Mouse (Mus musculus) liver, embryonic 13.5 days (tissue): ENCODE results near the gene Efcab14. TPM values are rescaled to one million over a fixed set of nuclear protein-coding genes. Genes with fewer than 3 reads are reported as not detected.
A peak's percentile ranks its signal among the peaks of the same experiment; 100 is the strongest.

Source experiments
- ATAC-seq: fragments of 200-750 bp; cut with Nextera tagmentation; 2 replicates; pipeline ENCODE4 v1.8.0; 2017; ENCODE audit warnings: low read depth, mild to moderate bottlenecking, moderate number of reproducible peaks, moderate library complexity
- DNase-seq: peaks from one replicate; pipeline ENCODE4 v3.0.0; 2022
- H3K27ac ChIP-seq: fragments of 300-500 bp; sonication (generic); 2 replicates; pipeline ENCODE4 v1.5.1; 2015; ENCODE audit warnings: moderate library complexity, mild to moderate bottlenecking, inconsistent platforms
- H3K27me3 ChIP-seq: fragments of 300-500 bp; sonication (generic); 2 replicates; pipeline ENCODE4 v1.6.1; 2015; ENCODE audit warnings: mild to moderate bottlenecking, inconsistent platforms
- H3K36me3 ChIP-seq: fragments of 300-500 bp; sonication (generic); 2 replicates; pipeline ENCODE4 v1.6.1; 2015; ENCODE audit warnings: mild to moderate bottlenecking, inconsistent platforms
- H3K4me1 ChIP-seq: fragments of 300-500 bp; sonication (generic); replicated peaks from 2 replicates; pipeline ENCODE4 v1.6.1; 2015; ENCODE audit warnings: inconsistent platforms
- H3K4me2 ChIP-seq: fragments of 300-500 bp; sonication (generic); 2 replicates; pipeline ENCODE4 v1.6.1; 2015; ENCODE audit warnings: inconsistent platforms, mild to moderate bottlenecking, moderate library complexity
- H3K4me3 ChIP-seq: fragments of 300-500 bp; sonication (generic); replicated peaks from 2 replicates; pipeline ENCODE4 v1.5.1; 2015; ENCODE audit warnings: mild to moderate bottlenecking, inconsistent platforms
- H3K9ac ChIP-seq: fragments of 300-500 bp; sonication (generic); 2 replicates; pipeline ENCODE4 v1.6.1; 2015; ENCODE audit warnings: mild to moderate bottlenecking, inconsistent platforms
- H3K9me3 ChIP-seq: fragments of 300-500 bp; sonication (generic); replicated peaks from 2 replicates; pipeline ENCODE4 v1.6.1; 2016; ENCODE audit warnings: inconsistent platforms
- WGBS: fragments of 180-500 bp; shearing (Covaris S2); methylation state at CpG from one replicate; pipeline ENCODE4 v1.1.7; 2015; ENCODE audit not compliant: insufficient replicate concordance; 5-methylcytosine and 5-hydroxymethylcytosine counted together
- polyA plus RNA-seq: library from polyadenylated mRNA; unstranded; fragments of >200 nt; fragmentation: Nextera tagmentation; extraction: Ambion mirVana; gene quantifications from 2 replicates; pipeline ENCODE4 v1.2.1, GENCODE M21; 2015

Gene Efcab14
- polyA plus RNA-seq, 1 experiment from 2014 or later = 10.6 TPM

DNA sequence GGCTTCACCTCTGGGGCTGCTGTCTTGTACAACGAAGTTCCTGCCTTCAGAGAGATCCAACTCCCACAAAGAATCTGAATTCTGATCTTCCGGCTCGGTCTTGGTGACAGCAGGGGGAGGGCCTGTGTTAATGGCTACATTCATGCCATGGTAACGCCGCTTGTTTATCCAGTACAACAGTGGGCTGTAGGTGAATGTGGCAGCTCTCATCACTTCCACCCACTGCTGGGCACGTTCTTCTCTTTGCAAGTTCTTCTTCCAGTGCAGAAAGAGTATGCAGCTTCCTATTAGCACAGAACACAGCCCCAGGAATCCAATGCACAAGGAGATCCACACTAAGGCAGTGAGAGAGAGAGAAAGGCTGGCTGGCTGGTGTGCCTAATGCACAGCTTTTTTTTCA lies 42.7 kb downstream of the Efcab14 start:
- Histone ChIP-seq H3K9me3 (no peaks in the 10 kb centered on the region), H3K36me3 (peaks cover 10% of the 10 kb centered on the region), H3K27me3 (no peaks in the 10 kb centered on the region), H3K4me3 (no peak overlapping the region), H3K9ac (no peak overlapping the region), H3K4me2 (no peak overlapping the region), H3K4me1 (peaks cover 13% of the 10 kb centered on the region), H3K27ac (no peak overlapping the region)
- ATAC-seq (no peak), DNase-seq (no peak)
- WGBS = 50% methylated on average over 6 of the region's 6 CpGs

DNA sequence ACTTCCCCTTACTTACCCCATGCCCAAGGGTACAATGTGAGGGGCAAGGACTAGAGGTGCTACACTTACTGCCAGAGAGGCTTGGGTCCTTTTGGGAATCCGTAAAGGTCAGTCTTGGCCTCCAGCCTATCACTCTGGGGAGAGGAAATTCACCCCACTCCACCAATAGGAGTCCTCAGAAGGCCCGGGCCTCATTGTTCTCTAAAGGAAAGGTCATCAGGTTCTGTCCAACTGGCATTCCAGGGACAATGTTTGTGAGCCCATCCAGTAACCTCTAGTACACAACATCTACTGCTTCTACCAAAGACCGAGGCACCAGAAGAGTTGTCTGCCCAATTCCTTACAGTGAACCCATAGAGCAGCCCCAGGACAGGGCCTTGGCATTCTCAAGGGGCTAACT lies 43.4 kb downstream of the Efcab14 start, which contains the start of gene Tex38:
Gene Tex38, minus strand, starts transcription at position 101 of the 400 bp plus-strand sequence.
- Histone ChIP-seq H3K4me1 (peaks cover 20% of the 10 kb centered on the region), H3K9ac (no peak within 1 kb of the TSS), H3K9me3 (no peaks in the 10 kb centered on the region), H3K4me3 (no peak within 1 kb of the TSS), H3K27ac (no peak within 1 kb of the TSS), H3K27me3 (no peaks in the 10 kb centered on the region), H3K4me2 (no peak within 1 kb of the TSS), H3K36me3 (peaks cover 10% of the 10 kb centered on the region)
- 70% methylated on average over 3 of the region's 3 CpGs for WGBS
- DNase-seq (no peak), ATAC-seq (no peak)

DNA sequence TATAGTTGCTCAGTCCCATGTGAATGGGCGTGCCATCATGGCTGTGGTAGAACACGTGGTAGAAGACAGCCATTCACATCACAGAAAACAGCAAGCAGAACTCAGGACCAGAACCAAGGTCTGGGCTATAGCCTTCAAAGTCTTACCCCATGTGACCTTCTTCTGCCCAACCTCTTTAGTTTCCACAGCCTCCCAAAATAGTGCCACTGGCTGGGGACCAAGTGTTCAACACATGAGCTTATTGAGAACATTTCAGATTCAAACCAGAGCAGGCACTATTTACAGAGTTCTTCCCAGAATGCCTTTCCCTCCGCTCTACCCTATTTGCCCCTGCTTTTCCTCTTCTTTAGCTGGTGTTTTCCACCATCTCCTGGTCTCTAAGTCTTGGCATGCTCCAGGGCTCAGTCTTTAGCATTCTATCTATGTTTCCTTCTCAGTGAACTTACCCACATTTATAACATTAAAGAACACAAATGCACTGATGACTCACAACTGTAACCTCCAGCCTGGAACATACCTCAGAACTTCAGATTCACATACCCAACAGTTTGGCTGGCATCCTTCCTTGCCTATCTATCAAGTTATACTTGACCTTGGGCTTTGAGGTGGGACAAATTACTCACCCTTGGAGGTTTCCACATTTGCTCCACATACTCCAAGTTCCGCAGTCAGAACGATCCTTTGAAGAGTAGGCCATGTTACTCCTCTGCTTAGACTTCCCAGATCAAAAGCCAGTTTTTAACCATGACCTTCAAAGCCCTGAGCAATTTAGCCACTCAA lies 44.7 kb downstream of the Efcab14 start:
- 71% methylated on average over 5 of the region's 5 CpGs for WGBS
- ATAC-seq (no peak), DNase-seq (no peak)
- no peaks in the 10 kb centered on the region for H3K9me3 ChIP-seq
- H3K9ac ChIP-seq = no peak overlapping the region
- no peaks in the 10 kb centered on the region for H3K36me3 ChIP-seq
- peaks cover 22% of the 10 kb centered on the region for H3K4me1 ChIP-seq
- no peak overlapping the region for H3K4me3 ChIP-seq
- H3K27ac ChIP-seq = no peak overlapping the region
- no peaks in the 10 kb centered on the region for H3K27me3 ChIP-seq
- H3K4me2 ChIP-seq = no peak overlapping the region

DNA sequence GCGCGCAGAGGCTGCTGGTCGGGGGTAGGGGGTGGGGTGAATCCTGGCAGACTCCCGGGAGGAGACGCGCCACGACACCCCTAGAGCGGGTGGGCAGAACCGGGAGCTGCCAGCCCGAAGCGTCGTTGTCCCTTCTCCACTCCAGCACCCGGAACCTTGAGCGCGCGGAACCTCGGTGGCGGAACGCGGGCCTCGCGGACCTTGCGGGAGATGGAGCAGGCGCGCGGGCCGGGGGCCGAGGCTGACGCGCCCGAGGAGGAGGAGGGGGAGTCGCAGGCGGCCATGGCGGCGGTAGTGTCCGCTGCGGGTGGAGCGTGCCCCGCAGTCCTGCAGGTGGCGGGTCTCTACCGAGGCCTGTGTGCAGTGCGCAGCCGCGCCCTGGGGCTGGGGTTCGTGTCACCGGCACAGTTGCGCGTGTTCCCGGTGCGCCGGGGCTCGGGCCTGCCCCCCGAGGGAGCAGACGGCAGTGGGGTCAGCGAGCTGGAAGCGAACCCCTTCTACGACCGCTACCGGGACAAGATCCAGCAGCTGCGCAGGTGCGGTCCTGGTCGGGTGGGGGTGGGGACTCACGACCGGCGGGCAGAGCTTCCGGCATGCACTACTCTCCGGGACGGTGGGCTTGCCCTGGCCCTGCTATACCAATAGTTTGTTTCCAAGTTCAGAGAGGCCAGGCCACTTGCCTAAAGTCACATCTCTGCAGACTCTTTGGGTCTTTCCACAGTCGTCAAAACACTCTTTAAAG lies 47.4 kb downstream of the Efcab14 start, which contains the start of gene Atpaf1:
Gene Atpaf1, plus strand, starts transcription at position 44 of the 742 bp plus-strand sequence.
- WGBS = under 1% methylated on average over 57 of the region's 69 CpGs
- peak; percentile 78 for ATAC-seq
- Histone ChIP-seq H3K9me3 (no peaks in the 10 kb centered on the region), H3K27ac (peak within 1 kb of the TSS; percentile 78), H3K4me1 (peaks cover 22% of the 10 kb centered on the region), H3K36me3 (peaks cover 18% of the 10 kb centered on the region), H3K4me2 (peak within 1 kb of the TSS; percentile 86), H3K9ac (peak within 1 kb of the TSS; percentile 84), H3K4me3 (peak within 1 kb of the TSS; percentile 86), H3K27me3 (no peaks in the 10 kb centered on the region)
- DNase-seq = peak; percentile 55

DNA sequence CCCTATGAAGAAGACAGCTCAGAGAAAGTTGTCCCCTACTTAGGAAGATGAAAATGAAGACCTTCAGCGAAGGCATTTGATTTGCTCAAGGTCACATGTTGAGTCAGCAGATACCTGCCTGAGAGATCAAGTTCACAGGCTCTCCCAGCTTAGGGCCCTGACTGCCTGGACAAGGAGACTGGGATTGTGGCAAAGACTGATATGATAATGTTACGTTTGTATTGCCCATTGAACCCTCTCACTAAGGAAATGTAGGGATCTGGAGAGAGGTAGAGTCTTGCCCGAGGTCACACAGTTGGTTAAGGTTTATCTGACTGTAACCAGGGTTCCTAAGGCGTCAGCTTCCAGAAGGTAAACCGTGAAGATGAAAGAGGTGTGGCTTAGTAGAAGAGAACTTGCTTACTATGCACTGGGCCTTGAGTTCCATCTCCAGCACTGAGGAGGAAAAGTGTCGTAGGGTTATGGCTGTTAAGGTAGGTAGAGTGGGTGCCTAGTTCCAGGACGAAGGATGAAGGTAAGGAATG lies 48.0 kb downstream of the Efcab14 start:
- DNase-seq (peak; percentile 7), ATAC-seq (peak; percentile 38)
- H3K27me3 ChIP-seq = no peaks in the 10 kb centered on the region
- H3K4me2 ChIP-seq = peak overlapping the region; percentile 86
- H3K4me3 ChIP-seq = peak overlapping the region; percentile 86
- 22% methylated on average over 7 of the region's 7 CpGs for WGBS
- H3K27ac ChIP-seq = peak overlapping the region; percentile 78
- peak overlapping the region; percentile 84 for H3K9ac ChIP-seq
- peaks cover 22% of the 10 kb centered on the region for H3K36me3 ChIP-seq
- H3K4me1 ChIP-seq = peaks cover 22% of the 10 kb centered on the region
- no peaks in the 10 kb centered on the region for H3K9me3 ChIP-seq

DNA sequence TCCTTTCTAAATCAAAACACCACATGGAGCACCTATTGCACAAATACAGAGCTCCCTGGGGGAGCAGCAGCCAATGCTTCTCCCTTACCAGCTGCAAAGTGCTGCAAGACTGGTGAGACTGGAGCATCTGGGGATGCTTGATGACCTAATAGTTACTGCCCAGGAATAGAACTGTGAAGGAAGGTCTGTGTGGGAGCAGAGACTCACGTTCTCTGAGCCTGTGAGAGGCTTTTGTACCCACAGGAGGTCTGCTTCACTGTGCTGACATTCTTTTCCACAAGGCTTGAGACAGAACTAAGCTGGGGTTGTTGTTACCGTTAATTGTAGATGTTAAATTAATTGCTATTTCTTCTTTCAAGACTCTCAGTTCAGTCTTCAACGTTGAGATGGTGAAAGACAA lies 53.3 kb downstream of the Efcab14 start:
- Histone ChIP-seq H3K36me3 (peaks cover 46% of the 10 kb centered on the region), H3K9ac (no peak overlapping the region)
- ATAC-seq = no peak

DNA sequence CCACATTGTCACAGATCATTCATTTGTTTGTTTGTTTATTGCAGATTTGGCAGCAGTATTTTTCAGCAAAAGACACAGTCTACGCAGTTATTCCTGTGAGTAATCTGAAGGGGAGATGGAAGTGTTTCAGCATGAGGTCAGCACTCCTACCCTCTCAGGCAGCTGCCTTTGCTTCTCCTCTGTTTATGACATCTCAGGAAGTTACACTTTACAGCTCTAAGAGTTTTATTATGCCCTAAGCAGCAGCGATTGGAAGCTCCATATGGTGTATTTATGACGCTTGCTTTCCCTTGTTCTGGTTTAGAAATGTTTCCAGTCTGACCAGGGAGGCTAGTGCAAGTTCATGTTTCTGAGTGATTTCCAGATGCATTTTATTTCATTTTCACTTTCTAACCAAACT lies 57.8 kb downstream of the Efcab14 start:
- no peak for DNase-seq
- peaks cover 59% of the 10 kb centered on the region for H3K36me3 ChIP-seq
- ATAC-seq = no peak
- no peak overlapping the region for H3K27ac ChIP-seq
- no peak overlapping the region for H3K4me2 ChIP-seq
- no peaks in the 10 kb centered on the region for H3K9me3 ChIP-seq
- H3K9ac ChIP-seq = no peak overlapping the region
- 74% methylated on average over 3 of the region's 3 CpGs for WGBS
- no peak overlapping the region for H3K4me3 ChIP-seq
- no peaks in the 10 kb centered on the region for H3K4me1 ChIP-seq
- no peaks in the 10 kb centered on the region for H3K27me3 ChIP-seq

More for the DNA sequence above, 53.3 kb downstream of the Efcab14 start:
- no peaks in the 10 kb centered on the region for H3K27me3 ChIP-seq
- WGBS = 77% methylated on average over 3 of the region's 3 CpGs
- H3K4me3 ChIP-seq = no peak overlapping the region
- H3K9me3 ChIP-seq = no peaks in the 10 kb centered on the region
- H3K4me1 ChIP-seq = peaks cover 3% of the 10 kb centered on the region
- no peak overlapping the region for H3K4me2 ChIP-seq
- H3K27ac ChIP-seq = no peak overlapping the region
- DNase-seq = no peak

DNA sequence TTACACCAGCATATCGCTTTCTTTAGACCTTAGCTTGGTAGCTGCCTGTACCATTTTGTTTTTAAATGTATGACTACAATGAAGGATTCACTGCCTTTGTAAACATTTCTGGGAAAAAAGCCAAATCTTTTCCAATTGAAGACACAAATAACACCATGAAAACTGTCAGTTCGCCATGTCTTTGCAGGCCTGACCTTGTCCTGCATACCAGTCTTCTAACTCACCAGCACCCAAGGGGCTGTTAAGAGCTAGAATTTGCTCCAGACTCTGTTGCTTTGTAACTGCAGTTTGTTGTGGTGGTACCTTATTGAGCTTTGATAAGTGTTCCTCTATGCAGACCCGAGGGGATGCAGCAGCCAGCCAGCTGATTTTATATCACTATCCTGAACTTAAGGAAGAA lies 62.4 kb downstream of the Efcab14 start:
- no peaks in the 10 kb centered on the region for H3K4me1 ChIP-seq
- no peak overlapping the region for H3K9ac ChIP-seq
- WGBS = 82% methylated on average over 3 of the region's 3 CpGs
- H3K4me2 ChIP-seq = no peak overlapping the region
- H3K9me3 ChIP-seq = no peaks in the 10 kb centered on the region
- H3K27me3 ChIP-seq = no peaks in the 10 kb centered on the region
- DNase-seq = no peak
- H3K4me3 ChIP-seq = no peak overlapping the region
- peaks cover 52% of the 10 kb centered on the region for H3K36me3 ChIP-seq
- H3K27ac ChIP-seq = no peak overlapping the region
- no peak for ATAC-seq

DNA sequence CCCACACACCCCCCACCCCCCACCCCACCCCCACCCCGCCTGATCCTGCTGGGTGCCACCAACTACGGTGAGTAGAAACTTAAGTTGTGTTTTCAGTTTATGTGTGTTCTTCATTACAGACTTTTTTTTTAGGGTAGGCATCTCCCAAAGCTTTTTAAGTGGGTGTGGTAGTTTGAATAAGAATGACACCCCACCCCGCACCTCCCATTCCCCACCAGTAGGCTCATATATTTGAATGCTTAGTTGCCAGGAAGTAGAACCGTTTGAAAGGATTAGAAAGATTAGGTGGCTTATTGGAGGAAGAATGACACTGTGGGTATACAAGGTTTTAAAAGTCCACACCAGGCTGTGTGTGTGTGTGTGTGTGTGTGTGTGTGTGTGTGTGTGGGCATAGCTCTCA lies 74.8 kb downstream of the Efcab14 start:
- no peak overlapping the region for H3K4me3 ChIP-seq
- ATAC-seq = no peak
- H3K27me3 ChIP-seq = no peaks in the 10 kb centered on the region
- DNase-seq = no peak
- H3K9me3 ChIP-seq = no peaks in the 10 kb centered on the region
- H3K36me3 ChIP-seq = peaks cover 20% of the 10 kb centered on the region; the same call in 1 of the 2 replicates
- no peak overlapping the region for H3K9ac ChIP-seq
- H3K4me1 ChIP-seq = no peaks in the 10 kb centered on the region
- WGBS = 80% methylated on average over 4 of the region's 4 CpGs
- H3K4me2 ChIP-seq = no peak overlapping the region
- no peak overlapping the region for H3K27ac ChIP-seq

DNA sequence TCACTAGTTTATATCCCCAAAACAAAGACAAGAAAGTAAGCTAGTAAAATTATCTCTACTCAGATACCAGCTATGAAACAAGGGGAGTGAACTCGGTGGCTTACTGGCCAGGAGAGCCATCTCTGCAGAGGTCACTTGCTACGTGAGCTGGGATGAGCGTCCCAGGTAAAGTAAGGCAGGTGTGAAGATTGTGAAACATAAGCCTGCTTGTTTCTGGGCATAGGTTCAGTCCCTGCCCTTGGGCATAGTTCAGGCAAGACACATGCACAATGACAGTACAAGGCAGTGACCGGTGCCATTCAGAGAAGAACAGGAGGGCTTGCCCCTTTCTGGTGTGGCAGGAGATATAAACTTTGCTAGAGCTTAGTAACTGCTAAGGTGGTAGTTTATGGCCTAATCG lies 78.1 kb downstream of the Efcab14 start:
- ATAC-seq = no peak
- Histone ChIP-seq H3K27me3 (no peaks in the 10 kb centered on the region), H3K9ac (no peak overlapping the region), H3K27ac (no peak overlapping the region), H3K9me3 (no peaks in the 10 kb centered on the region), H3K36me3 (peaks cover 20% of the 10 kb centered on the region; the same call in 1 of the 2 replicates), H3K4me2 (no peak overlapping the region), H3K4me1 (peaks cover 7% of the 10 kb centered on the region; the same call in 1 of the 2 replicates), H3K4me3 (no peak overlapping the region)
- no peak for DNase-seq
- 76% methylated on average over 5 of the region's 5 CpGs for WGBS

DNA sequence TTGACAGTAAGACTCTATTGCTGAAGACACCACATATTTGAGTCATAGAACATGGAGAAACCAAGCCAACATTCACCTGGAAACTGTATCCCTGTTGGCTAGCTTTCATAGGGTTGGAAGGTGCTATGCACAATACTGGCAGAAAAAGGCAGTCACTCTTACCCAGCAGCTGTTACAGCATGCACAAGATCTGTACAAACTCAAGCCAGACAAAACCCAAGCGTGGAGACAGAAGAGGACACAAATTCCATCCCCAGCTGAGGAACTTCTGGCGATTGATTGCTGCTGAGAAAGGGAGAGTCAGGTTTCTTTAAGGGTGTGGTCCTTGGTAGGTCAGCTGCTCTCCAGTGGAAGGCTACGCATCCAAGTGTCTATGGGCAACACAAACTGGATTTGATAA lies 82.7 kb downstream of the Efcab14 start:
- Histone ChIP-seq H3K4me1 (peaks cover 50% of the 10 kb centered on the region), H3K9me3 (no peaks in the 10 kb centered on the region), H3K4me3 (no peak overlapping the region), H3K4me2 (no peak overlapping the region), H3K36me3 (peaks cover 6% of the 10 kb centered on the region; the same call in 1 of the 2 replicates), H3K27me3 (no peaks in the 10 kb centered on the region), H3K27ac (no peak overlapping the region), H3K9ac (no peak overlapping the region)
- DNase-seq = no peak
- 48% methylated on average over 3 of the region's 3 CpGs for WGBS
- no peak for ATAC-seq
